Mouse (Mus musculus) heart, embryonic 12.5 days (tissue): ENCODE results near the gene Cdh1. TPM values are rescaled to one million over a fixed set of nuclear protein-coding genes. Genes with fewer than 3 reads are reported as not detected.
"Not testable (repeated sequence)": the region's sequence is repeated elsewhere in the genome, so short reads cannot be mapped to it uniquely, and the experiment has no call there.

Source experiments
- ATAC-seq: fragments of 200-750 bp; cut with Nextera tagmentation; 2 replicates; pipeline ENCODE4 v1.8.0; 2017; ENCODE audit warnings: moderate TSS enrichment, moderate library complexity; ENCODE audit not compliant: insufficient number of reproducible peaks, low FRiP score
- H3K27ac ChIP-seq: fragments of 300-500 bp; sonication (generic); 2 replicates; pipeline ENCODE4 v1.5.1; 2016; ENCODE audit warnings: mild to moderate bottlenecking, moderate library complexity; ENCODE audit not compliant: poor library complexity, severe bottlenecking
- H3K27me3 ChIP-seq: fragments of 300-500 bp; sonication (generic); replicated peaks from 2 replicates; pipeline ENCODE4 v1.6.1; 2016; ENCODE audit warnings: mild to moderate bottlenecking, moderate library complexity
- H3K36me3 ChIP-seq: fragments of 300-500 bp; sonication (generic); 2 replicates; pipeline ENCODE4 v1.6.1; 2016; ENCODE audit warnings: mild to moderate bottlenecking, moderate library complexity
- H3K4me1 ChIP-seq: fragments of 300-500 bp; sonication (generic); replicated peaks from 2 replicates; pipeline ENCODE4 v1.6.1; 2016; ENCODE audit warnings: mild to moderate bottlenecking
- H3K4me2 ChIP-seq: fragments of 300-500 bp; sonication (generic); 2 replicates; pipeline ENCODE4 v1.6.1; 2016; ENCODE audit warnings: mild to moderate bottlenecking, moderate library complexity
- H3K4me3 ChIP-seq: fragments of 300-500 bp; sonication (generic); 2 replicates; pipeline ENCODE4 v1.5.1; 2016; ENCODE audit warnings: mild to moderate bottlenecking
- H3K9ac ChIP-seq: fragments of 300-500 bp; sonication (generic); 2 replicates; pipeline ENCODE4 v1.6.1; 2016; ENCODE audit warnings: mild to moderate bottlenecking, moderate library complexity
- H3K9me3 ChIP-seq: fragments of 300-500 bp; sonication (generic); replicated peaks from 2 replicates; pipeline ENCODE4 v1.6.1; 2016; ENCODE audit warnings: mild to moderate bottlenecking, moderate library complexity
- WGBS: fragments of 180-500 bp; shearing (Covaris S2); methylation state at CpG from one replicate; pipeline ENCODE4 v1.1.7; 2016; 5-methylcytosine and 5-hydroxymethylcytosine counted together
- polyA plus RNA-seq: library from polyadenylated mRNA; unstranded; fragments of >200 nt; fragmentation: Nextera tagmentation; extraction: Ambion mirVana; gene quantifications from 2 replicates; pipeline ENCODE4 v1.2.1, GENCODE M21; 2016

Cdh1 gene
- 0.87 and 1.4 TPM in 2 replicates for polyA plus RNA-seq

GRCm38 (mm10) chr8:106603131-106603819, at the start of gene Cdh1:
Cdh1 (plus strand) TSS chr8:106603351.
- no peaks in the 10 kb centered on the region for H3K36me3 ChIP-seq
- H3K4me1 ChIP-seq, result peaks cover 17% of the 10 kb centered on the region
- H3K4me3 ChIP-seq, result peak within 1 kb of the TSS; percentile 53
- no peaks in the 10 kb centered on the region for H3K9me3 ChIP-seq
- peak within 1 kb of the TSS; percentile 93 for H3K4me2 ChIP-seq
- peak; percentile 42; the same call in 1 of the 2 replicates for ATAC-seq
- peaks cover 75% of the 10 kb centered on the region for H3K27me3 ChIP-seq
- peak within 1 kb of the TSS; percentile 49; the same call in 1 of the 2 replicates for H3K9ac ChIP-seq
- H3K27ac ChIP-seq, result no peak within 1 kb of the TSS
- under 1% methylated on average over 53 of the region's 53 CpGs for WGBS

- H3K4me3 ChIP-seq, result no peak overlapping the region
- no peaks in the 10 kb centered on the region for H3K27me3 ChIP-seq
- WGBS, result 95% methylated on average over 5 of the region's 5 CpGs
- H3K27ac ChIP-seq, result no peak overlapping the region
- no peak overlapping the region for H3K4me2 ChIP-seq
- no peaks in the 10 kb centered on the region for H3K4me1 ChIP-seq
- ATAC-seq, result no peak
- peaks cover 9% of the 10 kb centered on the region for H3K9me3 ChIP-seq
- H3K9ac ChIP-seq, result no peak overlapping the region
- H3K36me3 ChIP-seq, result peaks cover 78% of the 10 kb centered on the region
Measured at GRCm38 (mm10) chr8:106554011-106554410, 49.1 kb upstream of the Cdh1 start.

- Histone ChIP-seq H3K27me3 (no peaks in the 10 kb centered on the region), H3K4me1 (peaks cover 7% of the 10 kb centered on the region), H3K27ac (no peak overlapping the region), H3K4me3 (no peak overlapping the region), H3K9ac (no peak overlapping the region), H3K36me3 (peaks cover 68% of the 10 kb centered on the region), H3K9me3 (peaks cover 9% of the 10 kb centered on the region), H3K4me2 (no peak overlapping the region)
- WGBS, result 71% methylated on average over 6 of the region's 7 CpGs
- ATAC-seq, result no peak
Measured at GRCm38 (mm10) chr8:106556068-106556645, 47.0 kb upstream of the Cdh1 start.

DNA sequence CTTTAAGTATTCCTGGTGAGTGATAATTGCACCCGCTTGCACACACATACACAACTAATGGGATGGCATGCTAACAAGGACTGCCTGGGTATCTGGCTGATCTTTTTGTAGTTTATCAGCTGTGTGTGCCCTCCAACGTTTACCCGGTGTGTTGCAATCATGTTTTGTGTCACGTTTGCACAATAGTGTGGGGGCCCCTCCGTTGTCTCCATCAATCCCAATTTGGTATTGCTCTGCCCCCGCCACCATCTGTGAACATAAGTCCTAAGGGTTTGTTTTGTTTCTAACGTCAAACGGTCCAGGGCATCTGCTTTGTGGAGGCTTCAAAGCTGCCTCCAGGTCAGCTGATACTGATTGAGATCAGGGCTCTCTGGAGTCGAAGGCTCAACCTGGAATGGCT, 43.3 kb upstream of the Cdh1 start:
- no peak for ATAC-seq
- Histone ChIP-seq H3K27me3 (no peaks in the 10 kb centered on the region), H3K9ac (no peak overlapping the region), H3K4me2 (no peak overlapping the region), H3K27ac (no peak overlapping the region), H3K9me3 (peaks cover 5% of the 10 kb centered on the region; the same call in 1 of the 2 replicates), H3K4me3 (no peak overlapping the region), H3K36me3 (peaks cover 32% of the 10 kb centered on the region), H3K4me1 (peaks cover 11% of the 10 kb centered on the region)
- 49% methylated on average over 9 of the region's 9 CpGs for WGBS

DNA sequence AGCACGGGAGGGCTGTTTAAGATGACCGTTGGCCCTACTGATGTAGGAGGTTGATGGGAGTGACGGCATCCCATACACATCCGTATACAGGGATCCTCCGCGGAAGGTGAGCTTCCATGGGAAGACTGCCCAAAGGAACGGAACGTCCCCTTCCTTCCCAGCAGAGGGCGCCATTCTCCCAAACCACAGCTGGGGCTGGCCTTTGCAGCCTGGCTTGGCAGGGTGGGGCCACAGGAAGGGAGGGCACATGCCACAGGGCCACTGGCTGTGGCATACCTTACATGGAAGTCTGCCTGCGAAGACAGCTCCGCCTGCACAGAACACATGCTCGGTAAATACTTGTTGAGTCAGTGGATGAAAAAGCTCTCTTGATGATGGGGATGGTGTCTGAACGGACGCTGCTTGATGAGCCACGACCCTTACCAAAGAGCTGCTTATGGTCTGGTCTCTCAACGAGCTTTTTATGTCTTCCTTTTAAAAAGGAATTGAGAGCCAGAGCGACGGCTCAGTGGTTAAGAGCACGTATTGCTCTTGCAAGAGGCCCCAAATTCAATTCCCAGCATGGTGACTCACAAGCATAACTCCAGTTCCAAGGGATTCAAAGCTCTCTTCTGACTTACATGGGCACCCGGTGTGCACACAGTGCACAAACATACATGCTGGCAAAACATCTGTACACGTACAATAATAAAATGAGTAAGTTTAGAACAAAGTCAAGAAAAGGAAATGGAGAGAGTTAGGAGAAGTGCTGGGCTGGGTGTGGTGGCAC, 41.9 kb upstream of the Cdh1 start:
- Histone ChIP-seq H3K9ac (no peak overlapping the region), H3K4me1 (peaks cover 11% of the 10 kb centered on the region), H3K27ac (no peak overlapping the region), H3K9me3 (peaks cover 5% of the 10 kb centered on the region; the same call in 1 of the 2 replicates), H3K27me3 (no peaks in the 10 kb centered on the region), H3K4me3 (no peak overlapping the region), H3K4me2 (peak overlapping the region; percentile 35; the same call in 1 of the 2 replicates), H3K36me3 (peaks cover 21% of the 10 kb centered on the region)
- ATAC-seq, result peak; percentile 69
- WGBS, result 26% methylated on average over 21 of the region's 21 CpGs

GRCm38 (mm10) chr8:106563691-106564182, 39.4 kb upstream of the Cdh1 start:
- peaks cover 11% of the 10 kb centered on the region for H3K4me1 ChIP-seq
- H3K9me3 ChIP-seq, result no peaks in the 10 kb centered on the region
- no peak overlapping the region for H3K27ac ChIP-seq
- no peak overlapping the region for H3K9ac ChIP-seq
- no peak for ATAC-seq
- 73% methylated on average over 3 of the region's 3 CpGs for WGBS
- H3K4me3 ChIP-seq, result no peak overlapping the region
- H3K36me3 ChIP-seq, result no peaks in the 10 kb centered on the region
- H3K27me3 ChIP-seq, result no peaks in the 10 kb centered on the region
- H3K4me2 ChIP-seq, result no peak overlapping the region

DNA sequence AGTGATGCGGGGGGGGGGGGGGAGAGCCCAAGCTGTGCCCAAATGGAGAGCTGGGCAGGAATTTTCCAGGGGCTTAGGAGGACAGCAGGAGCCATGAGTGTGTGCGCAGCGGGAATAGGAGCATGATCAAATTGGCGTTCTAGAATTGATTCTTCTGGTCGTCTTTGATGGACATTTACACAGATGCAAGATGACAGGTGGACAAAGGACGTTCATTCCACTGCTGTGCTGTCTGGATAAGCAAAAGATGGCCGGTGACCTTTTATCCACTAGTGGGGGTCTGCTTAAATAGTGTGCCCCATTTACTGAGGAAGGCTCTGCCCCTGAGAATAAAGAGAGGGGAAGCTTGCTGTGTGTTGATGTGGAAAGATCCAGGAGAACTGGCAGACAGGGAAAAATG, 34.1 kb upstream of the Cdh1 start:
- Histone ChIP-seq H3K27ac (no peak overlapping the region), H3K36me3 (no peaks in the 10 kb centered on the region), H3K9ac (no peak overlapping the region), H3K4me1 (no peaks in the 10 kb centered on the region), H3K4me3 (no peak overlapping the region), H3K9me3 (no peaks in the 10 kb centered on the region), H3K4me2 (no peak overlapping the region), H3K27me3 (no peaks in the 10 kb centered on the region)
- WGBS, result 80% methylated on average over 7 of the region's 7 CpGs
- ATAC-seq, result no peak

GRCm38 (mm10) chr8:106570386-106570785, 32.8 kb upstream of the Cdh1 start:
- 82% methylated on average over 4 of the region's 4 CpGs for WGBS
- Histone ChIP-seq H3K4me1 (no peaks in the 10 kb centered on the region), H3K27ac (no peak overlapping the region), H3K36me3 (no peaks in the 10 kb centered on the region), H3K27me3 (no peaks in the 10 kb centered on the region), H3K9me3 (no peaks in the 10 kb centered on the region), H3K9ac (no peak overlapping the region), H3K4me2 (no peak overlapping the region), H3K4me3 (no peak overlapping the region)
- no peak for ATAC-seq

DNA sequence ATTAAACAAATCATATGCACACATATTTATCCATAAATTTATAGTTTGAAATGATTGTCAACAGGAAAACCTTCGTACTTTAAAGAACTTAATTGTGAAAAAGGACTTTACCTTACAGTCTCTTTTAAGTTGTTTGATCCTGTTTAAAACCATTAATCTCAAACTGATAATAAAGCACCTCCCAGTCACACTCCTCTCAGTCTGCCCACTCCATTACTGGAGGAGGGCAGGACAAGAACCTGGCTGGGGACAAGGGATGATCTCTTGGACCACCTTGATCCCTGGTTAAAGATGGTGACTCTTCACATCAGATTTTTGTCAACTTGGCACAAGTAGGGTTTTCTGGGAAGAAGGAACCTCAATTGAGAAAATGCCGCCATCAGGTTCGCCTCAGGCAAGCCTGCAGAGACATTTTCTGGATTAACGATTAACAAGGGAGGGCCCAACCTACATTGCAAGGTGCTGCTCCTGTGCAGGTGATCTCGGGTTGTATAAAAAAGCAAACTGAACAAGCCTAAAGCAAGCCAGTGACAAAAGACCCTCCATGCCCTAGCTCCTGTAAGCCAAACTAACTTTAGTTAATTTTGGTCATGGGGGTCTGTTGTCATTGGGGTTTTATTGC, 31.5 kb upstream of the Cdh1 start:
- Histone ChIP-seq H3K4me1 (peaks cover 2% of the 10 kb centered on the region; the same call in 1 of the 2 replicates), H3K27me3 (no peaks in the 10 kb centered on the region), H3K4me2 (no peak overlapping the region), H3K9ac (no peak overlapping the region), H3K4me3 (no peak overlapping the region), H3K27ac (no peak overlapping the region), H3K9me3 (no peaks in the 10 kb centered on the region), H3K36me3 (no peaks in the 10 kb centered on the region)
- 76% methylated on average over 5 of the region's 5 CpGs for WGBS
- ATAC-seq, result no peak

- not testable (repeated sequence) for H3K27me3 ChIP-seq, H3K4me2 ChIP-seq, H3K4me1 ChIP-seq, H3K9me3 ChIP-seq, H3K27ac ChIP-seq, H3K9ac ChIP-seq, H3K4me3 ChIP-seq, ATAC-seq, H3K36me3 ChIP-seq
- WGBS, result 71% methylated on average over 1 of the region's 1 CpGs
Measured at GRCm38 (mm10) chr8:106572175-106572574, 31.0 kb upstream of the Cdh1 start.

- H3K4me3 ChIP-seq, result 0 out of 2 replicates have a peak within 1 kb of the TSS, but pooled peaks have one; percentile 9
- H3K9me3 ChIP-seq, H3K27ac ChIP-seq, H3K27me3 ChIP-seq, ATAC-seq, H3K36me3 ChIP-seq, H3K9ac ChIP-seq: not testable (repeated sequence)
- peak within 1 kb of the TSS; percentile 52 for H3K4me2 ChIP-seq
- 25% methylated on average over 20 of the region's 20 CpGs for WGBS
- peaks cover 12% of the 10 kb centered on the region for H3K4me1 ChIP-seq
Measured at GRCm38 (mm10) chr8:106573168-106573567, 30.0 kb upstream of the Cdh1 start, which contains the start of gene Gm10073. Gm10073 (minus strand) TSS chr8:106573461.
